Mouse (Mus musculus): ENCODE data around the gene Zfyve26.

GRCm38 (mm10) chr12:79241985-79242384 is 54.1 kb downstream of the Zfyve26 start:
- TF ChIP-seq POLR2A (IDR thresholded peaks at IDR 0.05; ENCODE audit: low read depth, low read length) (no peak), CTCF (IDR thresholded peaks at IDR 0.05; ENCODE audit: extremely low read depth, insufficient read depth, insufficient read length, insufficient replicate concordance) (no peak)

All from spleen, adult 2 months (tissue).